Mouse (Mus musculus) midbrain, embryonic 15.5 days (tissue): ENCODE measurements around the gene Syce2. TPM values are rescaled to one million over a fixed set of nuclear protein-coding genes. Genes with fewer than 3 reads are reported as not detected.
"Not testable (repeated sequence)": the region's sequence is repeated elsewhere in the genome, so short reads cannot be mapped to it uniquely, and the experiment has no call there.

Experiments used
- ATAC-seq: fragments of 200-750 bp; cut with Nextera tagmentation; replicated peaks from 2 replicates; pipeline ENCODE4 v1.8.0; 2017; ENCODE audit warnings: moderate TSS enrichment
- H3K27ac ChIP-seq: fragments of 300-500 bp; sonication (generic); 2 replicates; pipeline ENCODE4 v1.5.1; 2015; ENCODE audit warnings: mild to moderate bottlenecking, inconsistent platforms
- H3K27me3 ChIP-seq: fragments of 300-500 bp; sonication (generic); replicated peaks from 2 replicates; pipeline ENCODE4 v1.6.1; 2015; ENCODE audit warnings: inconsistent platforms
- H3K36me3 ChIP-seq: fragments of 300-500 bp; sonication (generic); replicated peaks from 2 replicates; pipeline ENCODE4 v1.6.1; 2015; ENCODE audit warnings: inconsistent platforms
- H3K4me1 ChIP-seq: fragments of 300-500 bp; sonication (generic); 2 replicates; pipeline ENCODE4 v1.6.1; 2015; ENCODE audit warnings: inconsistent platforms
- H3K4me2 ChIP-seq: fragments of 300-500 bp; sonication (generic); 2 replicates; pipeline ENCODE4 v1.6.1; 2015; ENCODE audit warnings: inconsistent platforms, mild to moderate bottlenecking, moderate library complexity
- H3K4me3 ChIP-seq: fragments of 300-500 bp; sonication (generic); 2 replicates; pipeline ENCODE4 v1.5.1; 2015; ENCODE audit warnings: mild to moderate bottlenecking, inconsistent platforms
- H3K9ac ChIP-seq: fragments of 300-500 bp; sonication (generic); 2 replicates; pipeline ENCODE4 v1.6.1; 2015; ENCODE audit warnings: mild to moderate bottlenecking, inconsistent platforms
- H3K9me3 ChIP-seq: fragments of 300-500 bp; sonication (generic); 2 replicates; pipeline ENCODE4 v1.6.1; 2016; ENCODE audit warnings: inconsistent platforms
- WGBS: fragments of 180-500 bp; shearing (Covaris S2); methylation state at CpG from one replicate; pipeline ENCODE4 v1.1.7; 2015; ENCODE audit warnings: mixed read lengths; 5-methylcytosine and 5-hydroxymethylcytosine counted together
- polyA plus RNA-seq: library from polyadenylated mRNA; unstranded; fragments of >200 nt; fragmentation: Nextera tagmentation; extraction: Ambion mirVana; gene quantifications from 2 replicates; pipeline ENCODE4 v1.2.1, GENCODE M21; 2015

The Syce2 gene
- polyA plus RNA-seq, 1 experiment from 2014 or later, result 18.4 TPM

DNA sequence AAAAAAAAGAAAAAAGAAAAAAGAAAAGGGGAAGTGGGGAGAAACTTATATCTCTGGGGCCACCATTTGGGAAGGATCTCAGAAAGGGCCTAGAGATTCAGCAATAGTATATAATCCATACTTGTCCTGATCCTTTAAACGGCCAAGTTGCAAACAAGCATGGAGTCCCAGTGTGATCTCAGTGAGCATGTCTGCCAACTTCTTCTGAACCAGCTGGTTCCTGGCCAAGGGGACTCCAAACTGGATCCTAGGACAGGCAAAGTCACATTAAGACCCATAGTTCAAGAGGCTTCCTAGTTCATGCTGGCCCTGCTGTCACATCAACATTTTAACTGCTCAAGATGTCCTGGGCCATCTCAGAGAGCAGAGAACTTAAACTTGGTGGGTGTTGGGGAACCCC lies 17.2 kb downstream of the Syce2 start:
- no peak overlapping the region for H3K27ac ChIP-seq
- no peak overlapping the region for H3K4me3 ChIP-seq
- no peak for ATAC-seq
- no peak overlapping the region for H3K4me2 ChIP-seq
- no peaks in the 10 kb centered on the region for H3K27me3 ChIP-seq
- no peaks in the 10 kb centered on the region for H3K9me3 ChIP-seq
- H3K36me3 ChIP-seq, result peaks cover 18% of the 10 kb centered on the region; the same call in 1 of the 2 replicates
- 90% methylated on average over 1 of the region's 1 CpGs for WGBS
- peaks cover 14% of the 10 kb centered on the region for H3K4me1 ChIP-seq
- H3K9ac ChIP-seq, result no peak overlapping the region

DNA sequence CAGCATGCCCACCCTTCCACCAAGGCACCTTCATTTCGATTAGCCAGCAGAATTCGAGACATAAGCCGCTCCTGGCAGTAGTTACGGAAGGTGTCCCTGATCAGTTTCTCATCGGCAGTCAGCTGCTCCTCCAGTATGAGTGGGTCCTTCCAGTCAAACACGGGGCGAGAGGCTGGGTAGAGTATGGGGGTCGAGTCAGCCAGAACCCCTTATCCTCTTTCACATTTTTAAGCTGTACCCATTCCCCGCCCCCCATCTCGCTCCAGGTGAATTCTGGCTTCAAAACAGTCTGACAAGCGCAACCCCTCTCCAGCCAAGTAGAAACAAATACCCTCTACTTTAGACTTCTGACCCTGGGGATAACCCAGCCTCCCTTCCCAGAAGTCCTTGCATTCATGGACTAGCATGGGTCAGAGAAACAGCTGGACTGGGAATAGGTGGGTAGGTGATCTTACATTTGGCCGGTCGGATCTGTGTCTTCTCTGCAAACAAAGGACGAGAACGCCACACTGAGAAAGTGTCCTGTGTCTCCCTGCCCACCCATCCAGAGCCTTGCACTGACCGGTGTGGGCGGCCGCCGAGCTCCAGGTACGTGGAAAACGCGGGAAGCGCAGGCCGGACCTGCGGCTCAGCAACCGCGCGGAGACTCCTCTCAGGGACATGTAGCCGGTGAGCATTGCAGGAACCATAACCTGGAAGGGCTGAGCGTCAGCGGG lies 21.2 kb downstream of the Syce2 start:
- peak overlapping the region; percentile 76 for H3K4me2 ChIP-seq
- H3K9me3 ChIP-seq, result no peaks in the 10 kb centered on the region
- H3K36me3 ChIP-seq, result 0 out of 2 replicates have a peak, but pooled peaks cover 8% of the 10 kb centered on the region
- peak overlapping the region; percentile 54 for H3K27ac ChIP-seq
- H3K9ac ChIP-seq, result peak overlapping the region; percentile 73
- WGBS, result 11% methylated on average over 31 of the region's 31 CpGs
- peaks cover 16% of the 10 kb centered on the region for H3K4me1 ChIP-seq
- no peaks in the 10 kb centered on the region for H3K27me3 ChIP-seq
- H3K4me3 ChIP-seq, result peak overlapping the region; percentile 78
- peak; percentile 63 for ATAC-seq

DNA sequence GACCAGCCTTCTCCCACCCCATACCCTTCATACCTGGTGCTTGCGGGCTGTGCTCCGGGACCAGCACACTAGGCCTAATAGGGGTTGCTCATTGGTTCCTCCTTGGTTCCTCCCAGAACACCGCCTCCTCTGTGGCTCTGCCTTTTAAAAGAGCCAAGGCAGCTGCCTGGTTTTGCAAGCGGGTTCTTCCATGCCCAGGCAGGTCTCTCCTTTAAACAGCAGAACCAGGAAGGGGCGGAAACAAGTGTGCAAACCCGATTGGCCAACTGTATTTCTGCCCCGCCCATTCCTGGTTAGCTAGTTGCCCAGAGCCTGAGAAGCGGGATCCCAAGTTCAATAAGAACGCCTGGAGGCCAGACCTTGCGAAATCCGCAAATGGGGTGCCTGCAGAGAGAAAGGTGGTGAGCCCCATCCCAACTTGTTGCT lies 21.8 kb downstream of the Syce2 start, which contains the start of gene Gcdh:
Gcdh (minus strand) TSS at position 213 of the 426 bp plus-strand sequence.
- peak; percentile 99 for ATAC-seq
- Histone ChIP-seq H3K27me3 (no peaks in the 10 kb centered on the region), H3K4me1 (peaks cover 16% of the 10 kb centered on the region), H3K9me3 (no peaks in the 10 kb centered on the region), H3K4me3 (peak within 1 kb of the TSS; percentile 78), H3K9ac (peak within 1 kb of the TSS; percentile 73), H3K4me2 (peak within 1 kb of the TSS; percentile 76), H3K27ac (peak within 1 kb of the TSS; percentile 54), H3K36me3 (0 out of 2 replicates have a peak, but pooled peaks cover 3% of the 10 kb centered on the region)
- under 1% methylated on average over 11 of the region's 11 CpGs for WGBS

DNA sequence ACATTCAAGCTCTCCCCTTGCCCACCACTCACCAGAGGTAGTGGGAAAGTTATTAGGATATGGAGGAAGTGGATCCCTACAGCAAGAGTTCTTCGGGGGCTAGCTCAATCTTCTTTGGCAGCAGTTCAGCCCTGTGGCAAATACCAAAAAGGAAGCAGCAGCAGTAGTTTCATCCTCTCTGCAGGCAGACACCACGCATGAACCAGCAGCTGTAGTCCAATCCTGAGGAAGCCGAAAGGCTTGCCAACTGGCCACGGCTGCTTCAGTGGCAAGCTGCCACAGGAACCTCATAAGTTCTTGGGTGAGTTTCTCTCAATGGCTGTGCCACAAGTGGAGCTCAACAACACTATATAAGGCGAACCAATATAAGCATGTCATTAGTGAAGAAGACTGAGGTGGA lies 24.1 kb downstream of the Syce2 start:
- no peaks in the 10 kb centered on the region for H3K9me3 ChIP-seq
- H3K27ac ChIP-seq, result no peak overlapping the region
- H3K9ac ChIP-seq, result no peak overlapping the region
- H3K27me3 ChIP-seq, result no peaks in the 10 kb centered on the region
- no peaks in the 10 kb centered on the region for H3K36me3 ChIP-seq
- ATAC-seq, result no peak
- peaks cover 16% of the 10 kb centered on the region for H3K4me1 ChIP-seq
- H3K4me3 ChIP-seq, result no peak overlapping the region
- WGBS, result 90% methylated on average over 5 of the region's 5 CpGs
- H3K4me2 ChIP-seq, result no peak overlapping the region

DNA sequence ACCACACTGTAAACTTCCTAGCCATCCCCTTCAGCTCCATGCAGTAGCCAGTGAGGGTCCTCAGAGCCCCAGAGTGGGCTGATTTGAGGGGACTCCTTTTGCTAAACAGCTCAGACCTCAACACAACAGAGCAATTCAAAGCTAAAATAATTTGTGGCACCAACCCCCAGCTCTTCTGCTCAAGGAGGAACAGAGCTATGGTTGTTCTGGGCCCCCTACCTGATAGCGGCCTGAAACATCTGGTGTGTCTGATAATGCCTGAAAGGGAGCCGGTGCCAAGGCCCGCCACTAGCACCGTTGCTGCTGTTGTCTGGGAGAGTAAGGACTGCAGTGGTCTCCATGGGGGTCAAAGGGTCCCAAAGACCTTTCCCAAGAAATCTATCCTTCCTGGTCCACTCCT lies 29.2 kb downstream of the Syce2 start:
- ATAC-seq, result no peak
- Histone ChIP-seq H3K27ac (no peak overlapping the region), H3K36me3 (no peaks in the 10 kb centered on the region), H3K4me2 (no peak overlapping the region), H3K4me1 (peaks cover 13% of the 10 kb centered on the region), H3K4me3 (no peak overlapping the region), H3K27me3 (peaks cover 9% of the 10 kb centered on the region), H3K9ac (no peak overlapping the region), H3K9me3 (no peaks in the 10 kb centered on the region)
- WGBS, result 72% methylated on average over 4 of the region's 4 CpGs

DNA sequence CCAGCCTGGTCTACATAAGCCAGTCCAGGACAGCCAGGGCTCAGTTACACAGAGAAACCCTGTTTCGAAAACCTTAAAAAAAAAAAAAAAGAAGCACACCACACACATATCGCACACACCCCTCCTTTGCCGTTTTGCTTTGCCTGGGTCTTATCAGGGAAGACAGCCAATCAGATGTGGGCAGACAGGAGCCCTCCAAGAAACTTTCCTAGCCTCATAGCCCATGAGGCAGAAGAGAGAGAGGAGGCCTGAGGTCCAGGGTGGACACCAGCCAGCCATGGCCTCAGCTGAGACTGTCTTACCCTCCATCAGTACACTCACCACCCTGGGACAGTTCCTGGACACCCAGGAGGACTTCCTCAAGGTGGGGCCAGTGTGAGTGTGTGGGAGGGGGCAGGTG lies 29.8 kb downstream of the Syce2 start, which contains the start of gene Klf1:
Klf1 (plus strand) TSS at position 177 of the 400 bp plus-strand sequence.
- H3K4me2 ChIP-seq, result peak within 1 kb of the TSS; percentile 98
- no peak for ATAC-seq
- no peaks in the 10 kb centered on the region for H3K36me3 ChIP-seq
- peaks cover 9% of the 10 kb centered on the region for H3K27me3 ChIP-seq
- no peaks in the 10 kb centered on the region for H3K9me3 ChIP-seq
- peaks cover 13% of the 10 kb centered on the region for H3K4me1 ChIP-seq
- H3K4me3 ChIP-seq, result peak within 1 kb of the TSS; percentile 48
- peak within 1 kb of the TSS; percentile 46 for H3K9ac ChIP-seq
- WGBS, result 76% methylated on average over 3 of the region's 3 CpGs
- no peak within 1 kb of the TSS for H3K27ac ChIP-seq

DNA sequence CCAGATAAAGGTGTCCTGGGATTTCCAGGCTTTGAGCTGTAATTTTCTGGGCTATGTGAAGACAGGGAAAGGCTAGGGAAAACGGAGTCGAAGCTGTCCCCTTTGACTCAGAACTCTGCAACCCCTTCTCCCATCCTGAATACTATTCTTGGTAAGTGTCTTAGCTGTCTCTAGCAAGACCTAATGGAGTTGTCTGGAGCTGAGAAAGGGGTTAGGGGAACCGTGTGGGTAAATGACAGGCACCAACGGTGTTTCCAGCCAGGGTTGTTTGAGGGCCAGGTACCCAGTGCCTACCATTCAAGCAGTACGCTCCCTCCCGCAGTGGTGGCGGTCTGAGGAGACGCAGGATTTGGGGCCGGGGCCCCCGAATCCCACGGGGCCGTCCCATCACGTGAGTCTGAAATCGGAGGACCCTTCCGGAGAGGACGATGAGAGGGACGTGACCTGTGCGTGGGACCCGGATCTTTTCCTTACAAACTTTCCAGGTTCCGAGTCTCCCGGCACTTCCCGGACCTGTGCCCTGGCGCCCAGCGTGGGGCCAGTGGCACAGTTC lies 30.5 kb downstream of the Syce2 start:
- no peak overlapping the region for H3K27ac ChIP-seq
- no peaks in the 10 kb centered on the region for H3K36me3 ChIP-seq
- H3K4me2 ChIP-seq, result peak overlapping the region; percentile 98
- H3K4me1 ChIP-seq, result peaks cover 13% of the 10 kb centered on the region
- peak overlapping the region; percentile 46 for H3K9ac ChIP-seq
- peaks cover 9% of the 10 kb centered on the region for H3K27me3 ChIP-seq
- ATAC-seq, result 0 out of 2 replicates have a peak, but pooled peaks have one; percentile 2
- peak overlapping the region; percentile 48 for H3K4me3 ChIP-seq
- WGBS, result 4% methylated on average over 24 of the region's 24 CpGs
- H3K9me3 ChIP-seq, result no peaks in the 10 kb centered on the region

DNA sequence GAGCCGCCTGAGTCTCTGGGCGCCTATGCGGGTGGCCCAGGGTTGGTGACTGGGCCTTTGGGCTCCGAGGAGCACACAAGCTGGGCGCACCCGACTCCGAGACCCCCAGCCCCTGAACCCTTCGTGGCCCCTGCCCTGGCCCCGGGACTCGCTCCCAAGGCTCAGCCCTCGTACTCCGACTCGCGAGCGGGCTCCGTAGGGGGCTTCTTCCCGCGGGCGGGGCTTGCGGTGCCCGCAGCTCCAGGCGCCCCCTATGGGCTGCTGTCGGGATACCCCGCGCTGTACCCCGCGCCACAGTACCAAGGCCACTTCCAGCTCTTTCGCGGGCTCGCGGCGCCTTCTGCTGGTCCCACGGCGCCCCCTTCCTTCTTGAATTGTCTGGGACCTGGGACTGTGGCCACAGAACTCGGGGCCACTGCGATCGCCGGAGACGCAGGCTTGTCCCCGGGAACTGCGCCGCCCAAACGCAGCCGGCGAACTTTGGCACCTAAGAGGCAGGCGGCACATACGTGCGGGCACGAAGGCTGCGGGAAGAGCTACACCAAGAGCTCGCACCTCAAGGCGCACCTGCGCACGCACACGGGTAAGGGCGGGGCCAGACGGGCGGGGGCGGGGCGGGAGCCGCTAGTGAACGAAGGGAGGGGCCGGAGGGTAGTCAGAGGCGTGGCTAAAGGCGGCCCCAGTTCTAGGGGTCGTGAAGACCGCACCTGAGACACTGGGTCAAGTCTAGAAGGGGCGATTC lies 31.2 kb downstream of the Syce2 start:
- peak; percentile 75 for ATAC-seq
- Histone ChIP-seq H3K4me2 (peak overlapping the region; percentile 98), H3K36me3 (no peaks in the 10 kb centered on the region), H3K4me3 (peak overlapping the region; percentile 48), H3K9ac (peak overlapping the region; percentile 46), H3K27me3 (peaks cover 9% of the 10 kb centered on the region), H3K27ac (no peak overlapping the region), H3K9me3 (no peaks in the 10 kb centered on the region), H3K4me1 (peaks cover 13% of the 10 kb centered on the region)
- under 1% methylated on average over 68 of the region's 68 CpGs for WGBS

DNA sequence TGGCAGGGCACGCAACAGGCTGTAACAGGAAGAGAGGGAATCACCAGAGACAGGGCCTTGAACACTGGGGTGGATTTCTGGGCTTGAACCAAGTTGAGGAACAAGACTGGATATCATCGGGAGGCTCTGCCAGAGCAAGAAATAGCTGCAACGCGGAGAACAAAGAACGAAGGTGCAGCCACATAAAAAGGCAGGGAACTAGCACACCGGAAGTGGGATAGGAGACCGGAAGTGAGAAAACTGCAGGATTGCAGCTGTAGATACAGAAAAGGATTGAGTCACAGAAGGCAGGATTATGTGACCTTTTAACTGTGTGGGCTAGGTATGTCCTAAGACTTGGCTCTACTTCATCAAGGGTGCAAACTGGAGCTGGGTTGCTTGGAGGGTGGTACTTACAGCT lies 32.4 kb downstream of the Syce2 start:
- no peak for ATAC-seq
- WGBS, result 88% methylated on average over 7 of the region's 7 CpGs

DNA sequence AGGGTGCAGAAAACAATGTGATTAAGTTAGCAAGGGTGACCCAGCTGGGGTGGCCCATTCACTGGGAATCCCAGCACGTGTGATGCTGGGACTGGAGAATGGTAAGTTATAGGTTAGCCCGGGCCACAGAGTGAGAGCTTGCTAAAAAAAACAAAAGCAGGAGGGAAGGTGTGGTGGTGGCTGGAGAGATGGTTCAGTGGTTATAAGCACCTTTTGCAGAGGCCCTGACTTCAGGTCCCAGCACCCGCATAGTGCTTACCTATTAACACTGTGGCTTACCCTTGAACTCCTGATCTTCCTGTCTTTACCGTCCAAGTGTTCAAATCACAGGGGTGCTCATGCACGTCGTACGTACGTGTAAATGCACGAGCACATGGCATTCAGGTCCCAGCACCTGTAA lies 35.1 kb downstream of the Syce2 start:
- H3K4me3 ChIP-seq, result no peak overlapping the region
- no peaks in the 10 kb centered on the region for H3K9me3 ChIP-seq
- H3K4me1 ChIP-seq, result peaks cover 24% of the 10 kb centered on the region
- no peak overlapping the region for H3K4me2 ChIP-seq
- 92% methylated on average over 9 of the region's 9 CpGs for WGBS
- no peak overlapping the region for H3K9ac ChIP-seq
- peaks cover 21% of the 10 kb centered on the region for H3K27me3 ChIP-seq
- H3K27ac ChIP-seq, result no peak overlapping the region
- H3K36me3 ChIP-seq, result peaks cover 7% of the 10 kb centered on the region
- no peak for ATAC-seq

More for the DNA sequence above, 32.4 kb downstream of the Syce2 start:
- peaks cover 24% of the 10 kb centered on the region for H3K4me1 ChIP-seq
- no peak overlapping the region for H3K4me3 ChIP-seq
- no peaks in the 10 kb centered on the region for H3K36me3 ChIP-seq
- peaks cover 11% of the 10 kb centered on the region for H3K27me3 ChIP-seq
- H3K9me3 ChIP-seq, result no peaks in the 10 kb centered on the region
- H3K4me2 ChIP-seq, result no peak overlapping the region
- no peak overlapping the region for H3K27ac ChIP-seq
- no peak overlapping the region for H3K9ac ChIP-seq

DNA sequence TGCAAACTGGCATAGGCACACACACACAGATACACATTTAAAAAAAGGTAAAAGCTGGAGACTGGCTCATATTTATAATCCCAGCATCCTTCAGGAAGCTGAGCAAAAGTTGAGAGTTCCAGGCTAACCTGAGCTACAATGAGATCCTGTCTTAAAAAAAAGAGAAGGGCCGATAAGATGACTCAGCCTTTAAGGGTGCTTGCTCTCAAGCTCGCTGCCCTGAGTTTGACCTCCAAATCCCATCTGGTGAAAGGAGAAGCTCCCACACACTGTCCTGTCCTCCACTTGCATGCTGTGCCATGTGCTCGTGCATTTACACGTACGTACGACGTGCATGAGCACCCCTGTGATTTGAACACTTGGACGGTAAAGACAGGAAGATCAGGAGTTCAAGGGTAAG lies 35.6 kb downstream of the Syce2 start:
- no peak overlapping the region for H3K4me3 ChIP-seq
- no peak overlapping the region for H3K9ac ChIP-seq
- H3K9me3 ChIP-seq, result no peaks in the 10 kb centered on the region
- 79% methylated on average over 8 of the region's 8 CpGs for WGBS
- no peak overlapping the region for H3K27ac ChIP-seq
- peaks cover 12% of the 10 kb centered on the region for H3K36me3 ChIP-seq
- peaks cover 26% of the 10 kb centered on the region for H3K27me3 ChIP-seq
- H3K4me1 ChIP-seq, result peaks cover 23% of the 10 kb centered on the region
- no peak for ATAC-seq
- no peak overlapping the region for H3K4me2 ChIP-seq

DNA sequence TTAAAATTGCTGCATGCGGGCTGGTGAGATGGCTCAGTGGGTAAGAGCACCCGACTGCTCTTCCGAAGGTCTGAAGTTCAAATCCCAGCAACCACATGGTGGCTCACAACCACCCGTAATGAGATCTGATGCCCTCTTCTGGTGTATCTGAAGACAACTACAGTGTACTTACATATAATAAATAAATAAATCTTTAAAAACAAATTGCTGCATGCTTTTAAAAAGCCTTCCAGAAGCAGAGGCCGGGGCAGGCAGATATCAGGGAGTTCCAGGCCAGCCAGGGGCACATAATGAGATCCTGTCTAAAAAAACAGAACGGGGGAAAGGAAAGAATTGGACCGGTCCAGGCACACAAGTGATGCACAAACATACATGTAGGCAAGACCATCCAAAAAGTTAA lies 36.1 kb downstream of the Syce2 start:
- Histone ChIP-seq H3K36me3 (peaks cover 16% of the 10 kb centered on the region), H3K27me3 (peaks cover 24% of the 10 kb centered on the region), H3K4me1 (peaks cover 21% of the 10 kb centered on the region), H3K4me3 (peak overlapping the region; percentile 33), H3K4me2 (peak overlapping the region; percentile 50)
- not testable (repeated sequence) for H3K9ac ChIP-seq, H3K9me3 ChIP-seq, ATAC-seq, H3K27ac ChIP-seq
- WGBS, result 23% methylated on average over 7 of the region's 7 CpGs
